Mouse (Mus musculus) stomach, embryonic 14.5 days (tissue): ENCODE results near the gene Mvb12a. TPM values are rescaled to one million over a fixed set of nuclear protein-coding genes. Genes with fewer than 3 reads are reported as not detected.

Experiments
- ATAC-seq: fragments of 200-750 bp; cut with Nextera tagmentation; 2 replicates; pipeline ENCODE4 v1.8.0; 2017; ENCODE audit warnings: low read depth, moderate TSS enrichment; ENCODE audit not compliant: insufficient number of reproducible peaks, insufficient read depth, low FRiP score
- H3K27ac ChIP-seq: fragments of 300-500 bp; sonication (generic); 2 replicates; pipeline ENCODE4 v1.5.1; 2014; ENCODE audit warnings: mild to moderate bottlenecking, low read length, moderate library complexity, mixed read lengths
- H3K27me3 ChIP-seq: fragments of 300-500 bp; sonication (generic); 2 replicates; pipeline ENCODE4 v1.6.1; 2014; ENCODE audit warnings: low read length, control low read depth, mixed read lengths; ENCODE audit not compliant: control insufficient read depth, insufficient read depth
- H3K36me3 ChIP-seq: fragments of 300-500 bp; sonication (generic); 2 replicates; pipeline ENCODE4 v1.6.1; 2014; ENCODE audit warnings: mild to moderate bottlenecking, control low read depth, low read length, moderate library complexity, mixed read lengths; ENCODE audit not compliant: control insufficient read depth, insufficient read depth
- H3K4me1 ChIP-seq: fragments of 300-500 bp; sonication (generic); 2 replicates; pipeline ENCODE4 v1.6.1; 2014; ENCODE audit warnings: low read length, control low read depth, mixed read lengths; ENCODE audit not compliant: control insufficient read depth, insufficient read depth
- H3K4me2 ChIP-seq: fragments of 300-500 bp; sonication (generic); replicated peaks from 2 replicates; pipeline ENCODE4 v1.6.1; 2014; ENCODE audit warnings: low read depth, low read length, control low read depth
- H3K4me3 ChIP-seq: fragments of 300-500 bp; sonication (generic); 2 replicates; pipeline ENCODE4 v1.5.1; 2014; ENCODE audit warnings: low read depth, low read length, control low read depth
- H3K9ac ChIP-seq: fragments of 300-500 bp; sonication (generic); replicated peaks from 2 replicates; pipeline ENCODE4 v1.6.1; 2014; ENCODE audit warnings: low read depth, mild to moderate bottlenecking, control low read depth, low read length, moderate library complexity, mixed read lengths
- H3K9me3 ChIP-seq: fragments of 300-500 bp; sonication (generic); 2 replicates; pipeline ENCODE4 v1.6.1; 2016; ENCODE audit warnings: low read depth, low read length, control low read depth; ENCODE audit not compliant: control insufficient read depth
- WGBS: fragments of 180-500 bp; shearing (Covaris S2); extraction: QIAGEN DNeasy Blood & Tissue Kit; methylation state at CpG from one replicate; pipeline ENCODE4 v1.1.7; 2014; 5-methylcytosine and 5-hydroxymethylcytosine counted together
- polyA plus RNA-seq: library from polyadenylated mRNA; unstranded; fragments of >200 nt; fragmentation: Nextera tagmentation; extraction: Ambion mirVana; gene quantifications from 2 replicates; pipeline ENCODE4 v1.2.1, GENCODE M21; 2014

Gene Mvb12a
- polyA plus RNA-seq, 1 experiment from 2014 or later: 105 TPM

DNA sequence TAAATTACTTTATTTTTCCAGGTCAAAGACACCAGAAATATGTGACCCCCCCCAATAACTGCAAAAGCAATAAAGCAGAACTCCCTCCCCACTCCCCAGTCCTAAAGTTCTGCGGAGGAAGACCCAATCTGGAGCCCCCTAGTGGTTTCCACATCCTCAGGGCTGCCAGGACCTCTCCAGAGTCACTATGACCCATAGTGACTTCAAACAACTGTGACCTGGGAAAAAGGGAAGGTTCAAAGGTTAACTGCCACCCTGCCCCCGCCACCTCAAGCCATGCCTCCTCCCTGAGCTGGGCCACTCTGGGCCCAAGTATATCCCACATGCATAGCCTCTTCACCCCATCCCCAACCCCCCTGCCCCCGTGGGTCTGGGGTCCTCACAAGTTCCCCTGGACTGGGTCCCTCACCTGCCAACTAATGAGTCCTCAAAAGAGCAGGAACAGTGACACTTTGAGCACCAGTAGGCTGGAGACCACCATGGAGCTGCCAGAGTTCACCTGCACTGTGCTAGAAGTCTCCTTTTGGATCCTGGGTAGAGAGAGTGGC lies 8.4 kb upstream of the Mvb12a start:
- H3K4me1 ChIP-seq: no peaks in the 10 kb centered on the region
- H3K27me3 ChIP-seq: no peaks in the 10 kb centered on the region
- no peak overlapping the region for H3K4me2 ChIP-seq
- no peak overlapping the region for H3K4me3 ChIP-seq
- H3K36me3 ChIP-seq: no peaks in the 10 kb centered on the region
- no peak; the same call in 1 of the 2 replicates for ATAC-seq
- WGBS: 38% methylated on average over 3 of the region's 3 CpGs
- H3K9ac ChIP-seq: no peak overlapping the region
- no peaks in the 10 kb centered on the region for H3K9me3 ChIP-seq
- H3K27ac ChIP-seq: no peak overlapping the region

- ATAC-seq: 0 out of 2 replicates have a peak, but pooled peaks have one; percentile 4
- no peaks in the 10 kb centered on the region for H3K27me3 ChIP-seq
- no peak overlapping the region for H3K9ac ChIP-seq
- no peaks in the 10 kb centered on the region for H3K4me1 ChIP-seq
- no peak overlapping the region for H3K4me2 ChIP-seq
- no peaks in the 10 kb centered on the region for H3K9me3 ChIP-seq
- H3K4me3 ChIP-seq: no peak overlapping the region
- 59% methylated on average over 5 of the region's 5 CpGs for WGBS
- H3K27ac ChIP-seq: no peak overlapping the region
- no peaks in the 10 kb centered on the region for H3K36me3 ChIP-seq
Measured at GRCm38 (mm10) chr8:71535663-71536062, 7.1 kb upstream of the Mvb12a start.

- Histone ChIP-seq H3K27me3 (no peaks in the 10 kb centered on the region), H3K4me3 (peak within 1 kb of the TSS; percentile 34), H3K4me2 (peak within 1 kb of the TSS; percentile 56), H3K9me3 (no peaks in the 10 kb centered on the region), H3K27ac (peak within 1 kb of the TSS; percentile 17; the same call in 1 of the 2 replicates), H3K36me3 (no peaks in the 10 kb centered on the region), H3K4me1 (no peaks in the 10 kb centered on the region), H3K9ac (peak within 1 kb of the TSS; percentile 26; the same call in 1 of the 2 replicates)
- 2% methylated on average over 37 of the region's 37 CpGs for WGBS
- peak; percentile 80 for ATAC-seq
Measured at GRCm38 (mm10) chr8:71537028-71537867, 5.5 kb upstream of the Mvb12a start, which contains the start of gene Bst2. Gene Bst2 (minus strand): TSS chr8:71537456.

GRCm38 (mm10) chr8:71543755-71544154 lies 1.0 kb downstream of the Mvb12a start:
- 74% methylated on average over 9 of the region's 9 CpGs for WGBS
- Histone ChIP-seq H3K27ac (no peak overlapping the region), H3K4me1 (peaks cover 7% of the 10 kb centered on the region), H3K4me2 (peak overlapping the region; percentile 84), H3K9ac (peak overlapping the region; percentile 69; the same call in 1 of the 2 replicates), H3K36me3 (peaks cover 15% of the 10 kb centered on the region; the same call in 1 of the 2 replicates), H3K4me3 (peak overlapping the region; percentile 78), H3K9me3 (no peaks in the 10 kb centered on the region), H3K27me3 (no peaks in the 10 kb centered on the region)
- no peak for ATAC-seq

DNA sequence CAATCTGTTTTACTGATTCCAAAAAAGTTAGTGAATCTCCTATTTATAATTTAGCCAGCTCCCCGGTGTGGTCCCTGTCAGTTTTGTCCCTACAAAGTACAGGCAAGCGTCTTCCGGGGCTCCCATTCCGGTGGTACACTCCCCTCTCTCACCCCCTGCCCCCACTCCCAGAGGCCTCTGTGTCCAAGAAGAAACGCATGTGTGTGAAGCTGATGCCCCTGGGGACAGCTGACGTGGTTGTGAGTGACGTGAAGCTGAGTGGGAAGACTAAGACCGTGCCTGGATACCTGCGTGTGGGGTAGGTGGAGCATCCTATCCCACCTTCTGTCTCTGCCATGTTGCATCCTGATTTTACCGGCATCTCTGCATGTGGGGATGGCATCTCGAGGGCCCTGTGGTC lies 2.3 kb downstream of the Mvb12a start:
- no peak overlapping the region for H3K4me3 ChIP-seq
- 91% methylated on average over 11 of the region's 11 CpGs for WGBS
- H3K9me3 ChIP-seq: no peaks in the 10 kb centered on the region
- no peak overlapping the region for H3K27ac ChIP-seq
- ATAC-seq: no peak
- no peak overlapping the region for H3K4me2 ChIP-seq
- H3K9ac ChIP-seq: no peak overlapping the region
- no peaks in the 10 kb centered on the region for H3K27me3 ChIP-seq
- peaks cover 15% of the 10 kb centered on the region; the same call in 1 of the 2 replicates for H3K36me3 ChIP-seq
- H3K4me1 ChIP-seq: peaks cover 7% of the 10 kb centered on the region

- H3K36me3 ChIP-seq: peaks cover 15% of the 10 kb centered on the region; the same call in 1 of the 2 replicates
- H3K4me3 ChIP-seq: no peak overlapping the region
- no peak overlapping the region for H3K4me2 ChIP-seq
- peaks cover 7% of the 10 kb centered on the region for H3K4me1 ChIP-seq
- no peak overlapping the region for H3K9ac ChIP-seq
- ATAC-seq: no peak
- no peak overlapping the region for H3K27ac ChIP-seq
- WGBS: 89% methylated on average over 7 of the region's 7 CpGs
- no peaks in the 10 kb centered on the region for H3K9me3 ChIP-seq
- H3K27me3 ChIP-seq: no peaks in the 10 kb centered on the region
Measured at GRCm38 (mm10) chr8:71547590-71547989, 4.9 kb downstream of the Mvb12a start.

- 68% methylated on average over 7 of the region's 7 CpGs for WGBS
Measured at GRCm38 (mm10) chr8:71550754-71551153, 8.0 kb downstream of the Mvb12a start.

DNA sequence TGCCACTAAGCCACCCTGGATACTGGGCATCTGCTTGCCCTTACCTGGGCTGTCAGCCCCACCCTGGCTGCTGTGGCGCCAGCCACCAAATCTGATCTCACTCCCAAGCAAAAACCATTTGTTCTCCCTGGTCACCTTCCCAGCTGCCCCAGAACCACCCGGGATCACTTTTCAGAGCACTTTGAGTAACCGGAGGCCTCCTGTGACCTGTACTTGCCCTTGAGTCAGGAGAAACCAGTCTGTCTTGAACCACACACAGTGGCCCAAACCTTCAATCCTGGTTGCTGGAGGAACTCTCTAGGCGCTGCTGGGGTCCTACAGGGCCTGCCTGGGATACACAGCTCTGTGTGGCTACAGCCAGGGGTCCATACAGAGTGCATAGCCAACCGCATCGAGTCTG lies 10.0 kb downstream of the Mvb12a start:
- 0 out of 2 replicates have a peak, but pooled peaks cover 3% of the 10 kb centered on the region for H3K4me1 ChIP-seq
- no peaks in the 10 kb centered on the region for H3K9me3 ChIP-seq
- peak overlapping the region; percentile 44; the same call in 1 of the 2 replicates for H3K27ac ChIP-seq
- no peak overlapping the region for H3K4me2 ChIP-seq
- H3K4me3 ChIP-seq: no peak overlapping the region
- 37% methylated on average over 6 of the region's 6 CpGs for WGBS
- no peak for ATAC-seq
- peaks cover 9% of the 10 kb centered on the region for H3K27me3 ChIP-seq
- H3K9ac ChIP-seq: no peak overlapping the region
- H3K36me3 ChIP-seq: 0 out of 2 replicates have a peak, but pooled peaks cover 4% of the 10 kb centered on the region

More at GRCm38 (mm10) chr8:71550754-71551153, 8.0 kb downstream of the Mvb12a start:
- Histone ChIP-seq H3K27ac (no peak overlapping the region), H3K9ac (no peak overlapping the region), H3K4me2 (no peak overlapping the region), H3K4me1 (0 out of 2 replicates have a peak, but pooled peaks cover 3% of the 10 kb centered on the region), H3K4me3 (no peak overlapping the region), H3K36me3 (peaks cover 8% of the 10 kb centered on the region; the same call in 1 of the 2 replicates), H3K27me3 (no peaks in the 10 kb centered on the region), H3K9me3 (no peaks in the 10 kb centered on the region)
- no peak for ATAC-seq
